Mouse (Mus musculus) embryonic facial prominence, embryonic 15.5 days (tissue): Measurements from ENCODE around the gene Dnajc8. TPM values are rescaled to one million over a fixed set of nuclear protein-coding genes. Genes with fewer than 3 reads are reported as not detected.

Experiments used
- ATAC-seq: fragments of 200-750 bp; cut with Nextera tagmentation; 2 replicates; pipeline ENCODE4 v1.8.0; 2017; ENCODE audit warnings: low read depth, moderate TSS enrichment; ENCODE audit not compliant: insufficient number of reproducible peaks, low FRiP score, low TSS enrichment
- H3K27ac ChIP-seq: fragments of 300-500 bp; sonication (generic); replicated peaks from 2 replicates; pipeline ENCODE4 v1.5.1; 2015; ENCODE audit warnings: mild to moderate bottlenecking, inconsistent platforms
- H3K27me3 ChIP-seq: fragments of 300-500 bp; sonication (generic); 2 replicates; pipeline ENCODE4 v1.6.1; 2015; ENCODE audit warnings: inconsistent platforms
- H3K36me3 ChIP-seq: fragments of 300-500 bp; sonication (generic); 2 replicates; pipeline ENCODE4 v1.6.1; 2015; ENCODE audit warnings: mild to moderate bottlenecking, inconsistent platforms
- H3K4me1 ChIP-seq: fragments of 300-500 bp; sonication (generic); 2 replicates; pipeline ENCODE4 v1.6.1; 2015; ENCODE audit warnings: inconsistent platforms
- H3K4me2 ChIP-seq: fragments of 300-500 bp; sonication (generic); replicated peaks from 2 replicates; pipeline ENCODE4 v1.6.1; 2015; ENCODE audit warnings: mild to moderate bottlenecking, inconsistent platforms
- H3K4me3 ChIP-seq: fragments of 300-500 bp; sonication (generic); replicated peaks from 2 replicates; pipeline ENCODE4 v1.5.1; 2015; ENCODE audit warnings: mild to moderate bottlenecking, inconsistent platforms
- H3K9ac ChIP-seq: fragments of 300-500 bp; sonication (generic); 2 replicates; pipeline ENCODE4 v1.6.1; 2015; ENCODE audit warnings: inconsistent platforms
- H3K9me3 ChIP-seq: fragments of 300-500 bp; sonication (generic); replicated peaks from 2 replicates; pipeline ENCODE4 v1.6.1; 2016; ENCODE audit warnings: inconsistent platforms
- WGBS: fragments of 180-500 bp; shearing (Covaris S2); methylation state at CpG from one replicate; pipeline ENCODE4 v1.1.7; 2015; 5-methylcytosine and 5-hydroxymethylcytosine counted together
- polyA plus RNA-seq: library from polyadenylated mRNA; unstranded; fragments of >200 nt; fragmentation: Nextera tagmentation; extraction: Ambion mirVana; gene quantifications from 2 replicates; pipeline ENCODE4 v1.2.1, GENCODE M21; 2015

Dnajc8 gene
- polyA plus RNA-seq, 1 experiment from 2014 or later: 149 TPM

GRCm38 (mm10) chr4:132505034-132505738 lies 30.2 kb upstream of the Dnajc8 start:
- Histone ChIP-seq H3K27me3 (no peaks in the 10 kb centered on the region), H3K9ac (no peak overlapping the region), H3K4me2 (no peak overlapping the region), H3K36me3 (no peaks in the 10 kb centered on the region), H3K4me1 (peaks cover 13% of the 10 kb centered on the region), H3K9me3 (no peaks in the 10 kb centered on the region), H3K4me3 (no peak overlapping the region), H3K27ac (no peak overlapping the region)
- 59% methylated on average over 6 of the region's 6 CpGs for WGBS
- ATAC-seq: no peak

- Histone ChIP-seq H3K9me3 (no peaks in the 10 kb centered on the region), H3K27ac (no peak overlapping the region), H3K4me2 (no peak overlapping the region), H3K27me3 (no peaks in the 10 kb centered on the region), H3K9ac (no peak overlapping the region), H3K4me1 (peaks cover 17% of the 10 kb centered on the region), H3K36me3 (no peaks in the 10 kb centered on the region), H3K4me3 (no peak overlapping the region)
- WGBS: 49% methylated on average over 10 of the region's 10 CpGs
- ATAC-seq: no peak
Measured at GRCm38 (mm10) chr4:132505800-132506199, 29.6 kb upstream of the Dnajc8 start.

GRCm38 (mm10) chr4:132506250-132506649 lies 29.1 kb upstream of the Dnajc8 start:
- Histone ChIP-seq H3K27ac (no peak overlapping the region), H3K4me1 (peaks cover 21% of the 10 kb centered on the region), H3K4me2 (no peak overlapping the region), H3K36me3 (no peaks in the 10 kb centered on the region), H3K9me3 (no peaks in the 10 kb centered on the region), H3K4me3 (no peak overlapping the region), H3K27me3 (no peaks in the 10 kb centered on the region), H3K9ac (no peak overlapping the region)
- 77% methylated on average over 6 of the region's 6 CpGs for WGBS
- no peak for ATAC-seq

GRCm38 (mm10) chr4:132507210-132507609 lies 28.1 kb upstream of the Dnajc8 start:
- Histone ChIP-seq H3K4me1 (peaks cover 21% of the 10 kb centered on the region), H3K4me2 (no peak overlapping the region), H3K4me3 (no peak overlapping the region), H3K9me3 (no peaks in the 10 kb centered on the region), H3K9ac (no peak overlapping the region), H3K36me3 (no peaks in the 10 kb centered on the region), H3K27ac (no peak overlapping the region), H3K27me3 (no peaks in the 10 kb centered on the region)
- ATAC-seq: no peak
- WGBS: 41% methylated on average over 2 of the region's 2 CpGs

- H3K4me3 ChIP-seq: peak overlapping the region; percentile 89
- peak overlapping the region; percentile 62 for H3K9ac ChIP-seq
- WGBS: under 1% methylated on average over 52 of the region's 52 CpGs
- H3K9me3 ChIP-seq: no peaks in the 10 kb centered on the region
- ATAC-seq: peak; percentile 73
- peaks cover 31% of the 10 kb centered on the region for H3K4me1 ChIP-seq
- peak overlapping the region; percentile 89 for H3K27ac ChIP-seq
- peak overlapping the region; percentile 92 for H3K4me2 ChIP-seq
- no peaks in the 10 kb centered on the region for H3K36me3 ChIP-seq
- no peaks in the 10 kb centered on the region for H3K27me3 ChIP-seq
Measured at GRCm38 (mm10) chr4:132509621-132510296, 25.6 kb upstream of the Dnajc8 start.

GRCm38 (mm10) chr4:132510352-132510798 lies 25.0 kb upstream of the Dnajc8 start, which contains the start of gene Sesn2:
Gene Sesn2, minus strand, starts transcription at chr4:132510501.
- H3K4me1 ChIP-seq: peaks cover 31% of the 10 kb centered on the region
- no peaks in the 10 kb centered on the region for H3K27me3 ChIP-seq
- H3K27ac ChIP-seq: peak within 1 kb of the TSS; percentile 89
- no peaks in the 10 kb centered on the region for H3K9me3 ChIP-seq
- H3K36me3 ChIP-seq: no peaks in the 10 kb centered on the region
- under 1% methylated on average over 32 of the region's 32 CpGs for WGBS
- peak within 1 kb of the TSS; percentile 62 for H3K9ac ChIP-seq
- H3K4me3 ChIP-seq: peak within 1 kb of the TSS; percentile 89
- peak within 1 kb of the TSS; percentile 92 for H3K4me2 ChIP-seq
- peak; percentile 95 for ATAC-seq

GRCm38 (mm10) chr4:132512080-132512479 lies 23.3 kb upstream of the Dnajc8 start:
- WGBS: 65% methylated on average over 3 of the region's 3 CpGs
- H3K9ac ChIP-seq: no peak overlapping the region
- peaks cover 34% of the 10 kb centered on the region for H3K4me1 ChIP-seq
- no peak overlapping the region for H3K4me2 ChIP-seq
- no peak overlapping the region for H3K27ac ChIP-seq
- no peaks in the 10 kb centered on the region for H3K36me3 ChIP-seq
- no peaks in the 10 kb centered on the region for H3K27me3 ChIP-seq
- H3K4me3 ChIP-seq: no peak overlapping the region
- no peaks in the 10 kb centered on the region for H3K9me3 ChIP-seq
- no peak for ATAC-seq

GRCm38 (mm10) chr4:132513395-132514273 lies 21.7 kb upstream of the Dnajc8 start:
- no peak for ATAC-seq
- Histone ChIP-seq H3K27ac (no peak overlapping the region), H3K9ac (no peak overlapping the region), H3K4me1 (peaks cover 27% of the 10 kb centered on the region), H3K9me3 (no peaks in the 10 kb centered on the region), H3K4me3 (peak overlapping the region; percentile 53; the same call in 1 of the 2 replicates), H3K27me3 (no peaks in the 10 kb centered on the region), H3K36me3 (no peaks in the 10 kb centered on the region), H3K4me2 (peak overlapping the region; percentile 93; the same call in 1 of the 2 replicates)
- WGBS: 28% methylated on average over 14 of the region's 14 CpGs

GRCm38 (mm10) chr4:132514555-132515135 lies 20.7 kb upstream of the Dnajc8 start:
- under 1% methylated on average over 21 of the region's 21 CpGs for WGBS
- Histone ChIP-seq H3K27me3 (no peaks in the 10 kb centered on the region), H3K4me2 (peak overlapping the region; percentile 93), H3K36me3 (no peaks in the 10 kb centered on the region), H3K27ac (peak overlapping the region; percentile 94), H3K4me3 (peak overlapping the region; percentile 53), H3K4me1 (peaks cover 21% of the 10 kb centered on the region), H3K9ac (peak overlapping the region; percentile 35), H3K9me3 (no peaks in the 10 kb centered on the region)
- no peak for ATAC-seq

GRCm38 (mm10) chr4:132515369-132516155 lies 19.8 kb upstream of the Dnajc8 start:
- 19% methylated on average over 22 of the region's 22 CpGs for WGBS
- H3K9me3 ChIP-seq: no peaks in the 10 kb centered on the region
- peak; percentile 95 for ATAC-seq
- H3K9ac ChIP-seq: peak overlapping the region; percentile 35; the same call in 1 of the 2 replicates
- H3K4me1 ChIP-seq: peaks cover 20% of the 10 kb centered on the region
- H3K4me2 ChIP-seq: peak overlapping the region; percentile 93
- no peaks in the 10 kb centered on the region for H3K27me3 ChIP-seq
- no peaks in the 10 kb centered on the region for H3K36me3 ChIP-seq
- peak overlapping the region; percentile 53 for H3K4me3 ChIP-seq
- peak overlapping the region; percentile 94 for H3K27ac ChIP-seq
